Mouse (Mus musculus): ENCODE data around the gene Hsdl2. TPM values are rescaled to one million over a fixed set of nuclear protein-coding genes. Genes with fewer than 3 reads are reported as not detected.

Hsdl2 gene
- polyA plus RNA-seq, 1 experiment from 2014 or later, result 22.8 TPM

DNA sequence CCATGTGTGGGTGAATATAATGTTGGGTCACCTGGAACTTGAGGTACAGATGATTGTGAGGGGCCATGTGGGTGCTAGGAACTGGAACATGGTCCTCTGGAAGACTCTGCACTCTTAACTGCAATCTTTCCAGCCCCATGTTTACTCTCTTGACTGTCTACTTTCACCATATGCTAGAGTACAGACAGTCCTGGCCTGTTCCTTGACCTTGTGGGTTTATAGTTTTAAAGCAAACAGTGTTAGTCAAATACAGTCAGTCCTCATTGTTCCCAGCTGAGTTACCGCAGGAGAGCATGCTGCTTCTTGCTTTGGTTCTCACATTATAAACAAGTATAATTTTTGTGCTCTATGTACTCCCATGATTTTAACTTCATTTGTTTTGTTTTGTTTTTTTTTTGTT, 80.8 kb downstream of the Hsdl2 start:
- H3K9me3 ChIP-seq, result no peaks in the 10 kb centered on the region
- H3K4me2 ChIP-seq, result no peak overlapping the region
- H3K9ac ChIP-seq, result no peak overlapping the region
- H3K4me1 ChIP-seq, result peaks cover 5% of the 10 kb centered on the region; the same call in 1 of the 2 replicates
- no peak for ATAC-seq (ENCODE audit: borderline replicate concordance, extremely low read depth, low FRiP score, low TSS enrichment)
- H3K27ac ChIP-seq, result no peak overlapping the region
- 65% methylated on average over 1 of the region's 1 CpGs for WGBS
- H3K36me3 ChIP-seq, result no peaks in the 10 kb centered on the region
- H3K27me3 ChIP-seq, result no peaks in the 10 kb centered on the region
- H3K4me3 ChIP-seq, result no peak overlapping the region

GRCm38 (mm10) chr4:59663451-59663850, 82.1 kb downstream of the Hsdl2 start:
- H3K9ac ChIP-seq, result no peak overlapping the region
- ATAC-seq (ENCODE audit: borderline replicate concordance, extremely low read depth, low FRiP score, low TSS enrichment), result no peak
- no peaks in the 10 kb centered on the region for H3K27me3 ChIP-seq
- H3K4me3 ChIP-seq, result no peak overlapping the region
- peaks cover 7% of the 10 kb centered on the region; the same call in 1 of the 2 replicates for H3K4me1 ChIP-seq
- no peak overlapping the region for H3K4me2 ChIP-seq
- no peak overlapping the region for H3K27ac ChIP-seq
- H3K36me3 ChIP-seq, result no peaks in the 10 kb centered on the region
- H3K9me3 ChIP-seq, result no peaks in the 10 kb centered on the region
- 88% methylated on average over 6 of the region's 6 CpGs for WGBS

DNA sequence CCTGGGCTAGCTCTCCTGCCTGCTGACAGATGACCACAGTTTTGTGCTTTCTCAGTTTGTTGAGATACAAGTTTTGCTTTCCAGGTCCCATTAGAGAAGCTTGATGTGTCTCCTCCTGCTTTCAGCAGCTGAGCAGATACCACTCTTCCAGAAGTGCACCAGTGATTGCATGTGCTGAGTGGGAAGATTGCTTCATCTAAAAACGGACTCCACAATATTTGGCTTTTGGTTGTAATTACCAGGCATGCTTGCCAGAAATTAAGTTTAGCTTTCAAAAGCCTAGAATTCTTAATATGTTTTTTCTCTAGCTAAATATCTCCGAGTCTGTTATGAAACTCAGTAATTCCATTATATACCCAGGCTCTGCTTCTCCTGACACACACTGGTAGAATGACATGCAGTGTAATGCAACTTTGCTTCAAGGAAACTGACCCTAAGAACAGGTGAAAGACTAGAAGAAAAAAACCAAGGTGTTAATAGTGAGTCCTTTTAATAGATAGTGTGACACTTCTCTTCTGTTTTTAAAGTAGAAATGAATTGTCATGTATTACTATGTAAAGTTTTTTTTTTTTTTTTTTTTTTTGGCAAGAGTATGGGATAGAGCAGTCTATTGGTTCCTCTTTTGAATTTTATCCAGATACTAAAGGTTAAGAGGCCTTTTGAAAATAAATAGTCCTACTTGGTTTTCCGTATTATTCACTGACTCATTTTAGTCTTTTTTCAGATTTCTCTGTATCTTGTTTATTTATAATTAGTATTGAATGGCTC, 85.4 kb downstream of the Hsdl2 start:
- no peak overlapping the region for H3K9ac ChIP-seq
- no peak overlapping the region for H3K27ac ChIP-seq
- no peaks in the 10 kb centered on the region for H3K36me3 ChIP-seq
- 55% methylated on average over 3 of the region's 3 CpGs for WGBS
- H3K27me3 ChIP-seq, result no peaks in the 10 kb centered on the region
- H3K4me3 ChIP-seq, result no peak overlapping the region
- ATAC-seq (ENCODE audit: borderline replicate concordance, extremely low read depth, low FRiP score, low TSS enrichment), result no peak
- no peak overlapping the region for H3K4me2 ChIP-seq
- H3K4me1 ChIP-seq, result peaks cover 7% of the 10 kb centered on the region; the same call in 1 of the 2 replicates
- H3K9me3 ChIP-seq, result no peaks in the 10 kb centered on the region

DNA sequence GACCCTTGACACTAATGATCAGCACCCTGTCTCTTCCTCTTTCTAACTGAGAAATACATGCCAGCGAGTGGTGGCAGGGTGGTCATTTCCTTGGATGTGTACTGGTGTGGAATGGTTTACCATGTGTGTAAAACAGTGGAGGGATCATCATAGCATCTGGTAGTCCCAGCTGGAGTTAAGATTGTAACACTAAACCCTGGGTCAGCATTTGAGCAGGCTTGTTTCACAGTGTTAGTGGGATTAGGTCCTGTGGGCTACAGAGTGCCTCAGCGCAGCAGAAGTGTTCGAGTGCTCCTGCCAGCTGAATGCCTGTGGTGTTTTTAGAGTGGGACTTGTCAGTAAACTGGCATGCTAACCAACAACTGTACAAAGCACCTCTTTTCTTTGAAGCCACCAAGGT, 86.7 kb downstream of the Hsdl2 start:
- Histone ChIP-seq H3K27ac (no peak overlapping the region), H3K36me3 (no peaks in the 10 kb centered on the region), H3K9me3 (no peaks in the 10 kb centered on the region), H3K4me2 (no peak overlapping the region), H3K4me3 (no peak overlapping the region), H3K9ac (no peak overlapping the region), H3K4me1 (peaks cover 7% of the 10 kb centered on the region; the same call in 1 of the 2 replicates), H3K27me3 (no peaks in the 10 kb centered on the region)
- ATAC-seq (ENCODE audit: borderline replicate concordance, extremely low read depth, low FRiP score, low TSS enrichment), result no peak
- WGBS, result 57% methylated on average over 3 of the region's 3 CpGs

Other genes with a start within 250 kb of the Hsdl2 start
- gene Susd1, start 142.9 kb upstream of the Hsdl2 start, polyA plus RNA-seq (2015; fragmentation: Nextera tagmentation; extraction: Ambion mirVana), result 7.8 and 8.0 TPM in 2 replicates
- 50.3 and 54.2 TPM in 2 replicates for gene Ptbp3, start 32.2 kb upstream of the Hsdl2 start, polyA plus RNA-seq (2015; fragmentation: Nextera tagmentation; extraction: Ambion mirVana)
- gene E130308A19Rik, start 44.6 kb downstream of the Hsdl2 start, polyA plus RNA-seq (2015; fragmentation: Nextera tagmentation; extraction: Ambion mirVana), result 25.0 and 25.1 TPM in 2 replicates
- gene Inip, start 220.0 kb downstream of the Hsdl2 start, polyA plus RNA-seq (2015; fragmentation: Nextera tagmentation; extraction: Ambion mirVana), result 51.2 and 56.5 TPM in 2 replicates
- gene Snx30, start 224.3 kb downstream of the Hsdl2 start, polyA plus RNA-seq (2015; fragmentation: Nextera tagmentation; extraction: Ambion mirVana), result 9.2 and 10.0 TPM in 2 replicates